Mouse (Mus musculus) thymus, adult 2 months (tissue): ENCODE results near the gene Kcnq1.
A peak's percentile ranks its signal among the peaks of the same experiment; 100 is the strongest.

Source experiments
- CTCF ChIP-seq: fragments of 200-500 bp; IDR thresholded peaks from 2 replicates; pipeline ENCODE4 v1.5.1; 2012; ENCODE audit warnings: mild to moderate bottlenecking, control low read depth, low read length, moderate library complexity, borderline replicate concordance; ENCODE audit not compliant: control insufficient read depth, poor library complexity, insufficient read depth; ENCODE audit errors: extremely low read depth
- POLR2A ChIP-seq: fragments of 200-500 bp; IDR thresholded peaks from 2 replicates; pipeline ENCODE4 v1.6.1; 2012; ENCODE audit warnings: mild to moderate bottlenecking, low read length, control low read depth, moderate library complexity; ENCODE audit not compliant: control insufficient read depth, poor library complexity, insufficient read depth; ENCODE audit errors: extremely low read depth

DNA sequence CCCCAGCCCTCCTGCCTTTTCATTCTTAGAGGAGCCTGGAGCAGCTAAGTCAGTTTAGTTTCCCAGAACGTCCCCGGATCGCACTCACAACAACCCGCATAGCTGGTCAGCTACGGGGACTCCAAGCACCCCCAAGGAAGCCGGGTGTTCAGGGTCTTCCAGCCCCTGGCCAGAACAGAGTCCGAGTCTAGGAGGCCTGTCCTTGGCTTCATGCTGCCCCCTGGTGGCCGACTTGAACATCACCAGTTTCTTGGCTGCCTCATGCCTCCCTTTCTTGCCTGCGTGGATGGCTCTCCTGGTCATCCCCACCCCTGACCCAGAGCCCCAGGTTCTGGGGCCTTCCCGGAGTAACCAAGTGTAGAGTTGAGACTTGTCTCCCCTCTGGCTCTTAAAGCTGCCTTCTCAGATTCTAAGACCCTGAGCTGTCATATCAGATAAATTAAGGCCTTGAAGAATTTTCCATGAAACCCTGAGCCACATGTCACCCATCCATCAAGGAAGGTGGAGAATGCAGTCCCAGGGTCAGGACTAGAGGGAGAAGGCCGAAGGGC is 357.8 kb downstream of the Kcnq1 start:
- peak; percentile 87 for TF ChIP-seq CTCF
- TF ChIP-seq POLR2A = no peak
